Mouse (Mus musculus): ENCODE measurements around the gene Nfu1. TPM values are rescaled to one million over a fixed set of nuclear protein-coding genes. Genes with fewer than 3 reads are reported as not detected.
A peak's percentile ranks its signal among the peaks of the same experiment; 100 is the strongest.
"Not testable (repeated sequence)": the region's sequence is repeated elsewhere in the genome, so short reads cannot be mapped to it uniquely, and the experiment has no call there.

Gene Nfu1
- polyA plus RNA-seq, 1 experiment from 2014 or later: 99.2 TPM

GRCm38 (mm10) chr6:87039161-87039560 is 30.1 kb downstream of the Nfu1 start:
- Histone ChIP-seq H3K4me2 (replicated peaks; ENCODE audit: low read depth, low read length) (no peak overlapping the region), H3K4me1 (ENCODE audit: insufficient read depth, low read length) (peaks cover 8% of the 10 kb centered on the region), H3K27ac (ENCODE audit: low read length) (no peak overlapping the region), H3K9me3 (ENCODE audit: low read length) (no peaks in the 10 kb centered on the region), H3K9ac (replicated peaks; ENCODE audit: low read length) (no peak overlapping the region), H3K27me3 (ENCODE audit: insufficient read depth, low read length) (no peaks in the 10 kb centered on the region), H3K36me3 (ENCODE audit: insufficient read depth, low read length) (no peaks in the 10 kb centered on the region), H3K4me3 (ENCODE audit: low read length) (no peak overlapping the region)
- WGBS: 85% methylated on average over 8 of the region's 8 CpGs
- no peak for ATAC-seq (ENCODE audit: low FRiP score, low TSS enrichment)

GRCm38 (mm10) chr6:87040971-87041370 is 31.9 kb downstream of the Nfu1 start:
- Histone ChIP-seq H3K4me2 (replicated peaks; ENCODE audit: low read depth, low read length) (no peak overlapping the region), H3K4me1 (ENCODE audit: insufficient read depth, low read length) (peaks cover 16% of the 10 kb centered on the region), H3K27me3 (ENCODE audit: insufficient read depth, low read length) (no peaks in the 10 kb centered on the region), H3K27ac (ENCODE audit: low read length) (0 out of 2 replicates have a peak overlapping the region, but pooled peaks have one; percentile 99), H3K36me3 (ENCODE audit: insufficient read depth, low read length) (no peaks in the 10 kb centered on the region), H3K4me3 (ENCODE audit: low read length) (no peak overlapping the region), H3K9me3 (ENCODE audit: low read length) (no peaks in the 10 kb centered on the region), H3K9ac (replicated peaks; ENCODE audit: low read length) (no peak overlapping the region)
- WGBS: 79% methylated on average over 4 of the region's 4 CpGs
- no peak for ATAC-seq (ENCODE audit: low FRiP score, low TSS enrichment)

- Histone ChIP-seq H3K4me2 (replicated peaks; ENCODE audit: low read depth, low read length) (peak overlapping the region; percentile 69), H3K4me1 (ENCODE audit: insufficient read depth, low read length) (peaks cover 16% of the 10 kb centered on the region), H3K9ac (replicated peaks; ENCODE audit: low read length) (no peak overlapping the region), H3K36me3 (ENCODE audit: insufficient read depth, low read length) (no peaks in the 10 kb centered on the region), H3K27ac (ENCODE audit: low read length) (peak overlapping the region; percentile 99; the same call in 1 of the 2 replicates), H3K4me3 (ENCODE audit: low read length) (peak overlapping the region; percentile 87), H3K9me3 (ENCODE audit: low read length) (no peaks in the 10 kb centered on the region), H3K27me3 (ENCODE audit: insufficient read depth, low read length) (no peaks in the 10 kb centered on the region)
- ATAC-seq (ENCODE audit: low FRiP score, low TSS enrichment): no peak
- WGBS: 91% methylated on average over 7 of the region's 7 CpGs
Observed at GRCm38 (mm10) chr6:87041431-87041830, 32.4 kb downstream of the Nfu1 start.

GRCm38 (mm10) chr6:87042004-87042336 is 32.9 kb downstream of the Nfu1 start:
- Histone ChIP-seq H3K9me3 (ENCODE audit: low read length) (no peaks in the 10 kb centered on the region), H3K9ac (replicated peaks; ENCODE audit: low read length) (peak overlapping the region; percentile 94), H3K27me3 (ENCODE audit: insufficient read depth, low read length) (no peaks in the 10 kb centered on the region), H3K36me3 (ENCODE audit: insufficient read depth, low read length) (no peaks in the 10 kb centered on the region), H3K27ac (ENCODE audit: low read length) (peak overlapping the region; percentile 99), H3K4me2 (replicated peaks; ENCODE audit: low read depth, low read length) (peak overlapping the region; percentile 69), H3K4me1 (ENCODE audit: insufficient read depth, low read length) (peaks cover 16% of the 10 kb centered on the region), H3K4me3 (ENCODE audit: low read length) (peak overlapping the region; percentile 87)
- peak; percentile 20; the same call in 1 of the 2 replicates for ATAC-seq (ENCODE audit: low FRiP score, low TSS enrichment)
- WGBS: under 1% methylated on average over 11 of the region's 11 CpGs

- peak within 1 kb of the TSS; percentile 69 for H3K4me2 ChIP-seq (replicated peaks; ENCODE audit: low read depth, low read length)
- H3K4me3 ChIP-seq (ENCODE audit: low read length): peak within 1 kb of the TSS; percentile 87
- H3K4me1 ChIP-seq (ENCODE audit: insufficient read depth, low read length): peaks cover 16% of the 10 kb centered on the region
- no peaks in the 10 kb centered on the region for H3K27me3 ChIP-seq (ENCODE audit: insufficient read depth, low read length)
- ATAC-seq (ENCODE audit: low FRiP score, low TSS enrichment): peak; percentile 99
- no peaks in the 10 kb centered on the region for H3K9me3 ChIP-seq (ENCODE audit: low read length)
- WGBS: under 1% methylated on average over 68 of the region's 68 CpGs
- H3K27ac ChIP-seq (ENCODE audit: low read length): peak within 1 kb of the TSS; percentile 99
- H3K36me3 ChIP-seq (ENCODE audit: insufficient read depth, low read length): no peaks in the 10 kb centered on the region
- peak within 1 kb of the TSS; percentile 94 for H3K9ac ChIP-seq (replicated peaks; ENCODE audit: low read length)
Observed at GRCm38 (mm10) chr6:87042337-87043130, 33.5 kb downstream of the Nfu1 start, which contains the start of gene Gfpt1. Gene Gfpt1 (plus strand): TSS chr6:87042846.

- Histone ChIP-seq H3K4me1 (ENCODE audit: insufficient read depth, low read length) (peaks cover 16% of the 10 kb centered on the region), H3K9me3 (ENCODE audit: low read length) (no peaks in the 10 kb centered on the region), H3K27ac (ENCODE audit: low read length) (peak overlapping the region; percentile 99), H3K4me2 (replicated peaks; ENCODE audit: low read depth, low read length) (peak overlapping the region; percentile 69), H3K4me3 (ENCODE audit: low read length) (peak overlapping the region; percentile 87), H3K27me3 (ENCODE audit: insufficient read depth, low read length) (no peaks in the 10 kb centered on the region), H3K9ac (replicated peaks; ENCODE audit: low read length) (peak overlapping the region; percentile 94), H3K36me3 (ENCODE audit: insufficient read depth, low read length) (peaks cover 1% of the 10 kb centered on the region; the same call in 1 of the 2 replicates)
- ATAC-seq (ENCODE audit: low FRiP score, low TSS enrichment): peak; percentile 50
- 2% methylated on average over 9 of the region's 9 CpGs for WGBS
Observed at GRCm38 (mm10) chr6:87043131-87043516, 34.1 kb downstream of the Nfu1 start.

- H3K4me2 ChIP-seq (replicated peaks; ENCODE audit: low read depth, low read length): no peak overlapping the region
- 80% methylated on average over 2 of the region's 2 CpGs for WGBS
Observed at GRCm38 (mm10) chr6:87044895-87045294, 35.9 kb downstream of the Nfu1 start.

GRCm38 (mm10) chr6:87045507-87045906 is 36.5 kb downstream of the Nfu1 start:
- ATAC-seq (ENCODE audit: low FRiP score, low TSS enrichment): no peak
- Histone ChIP-seq H3K27me3 (ENCODE audit: insufficient read depth, low read length) (no peaks in the 10 kb centered on the region), H3K36me3 (ENCODE audit: insufficient read depth, low read length) (peaks cover 2% of the 10 kb centered on the region; the same call in 1 of the 2 replicates), H3K4me1 (ENCODE audit: insufficient read depth, low read length) (peaks cover 16% of the 10 kb centered on the region), H3K4me3 (ENCODE audit: low read length) (no peak overlapping the region), H3K9me3 (ENCODE audit: low read length) (no peaks in the 10 kb centered on the region), H3K4me2 (replicated peaks; ENCODE audit: low read depth, low read length) (no peak overlapping the region), H3K27ac (ENCODE audit: low read length) (no peak overlapping the region), H3K9ac (replicated peaks; ENCODE audit: low read length) (no peak overlapping the region)
- WGBS: 80% methylated on average over 3 of the region's 3 CpGs

More at GRCm38 (mm10) chr6:87044895-87045294, 35.9 kb downstream of the Nfu1 start:
- H3K9me3 ChIP-seq (ENCODE audit: low read length): no peaks in the 10 kb centered on the region
- H3K9ac ChIP-seq (replicated peaks; ENCODE audit: low read length): no peak overlapping the region
- no peaks in the 10 kb centered on the region for H3K27me3 ChIP-seq (ENCODE audit: insufficient read depth, low read length)
- H3K4me1 ChIP-seq (ENCODE audit: insufficient read depth, low read length): peaks cover 16% of the 10 kb centered on the region
- H3K36me3 ChIP-seq (ENCODE audit: insufficient read depth, low read length): peaks cover 2% of the 10 kb centered on the region; the same call in 1 of the 2 replicates
- no peak overlapping the region for H3K4me3 ChIP-seq (ENCODE audit: low read length)
- no peak for ATAC-seq (ENCODE audit: low FRiP score, low TSS enrichment)
- no peak overlapping the region for H3K27ac ChIP-seq (ENCODE audit: low read length)

- Histone ChIP-seq H3K4me1 (ENCODE audit: insufficient read depth, low read length) (peaks cover 12% of the 10 kb centered on the region), H3K36me3 (ENCODE audit: insufficient read depth, low read length) (peaks cover 26% of the 10 kb centered on the region)
- H3K4me2 ChIP-seq (replicated peaks; ENCODE audit: low read depth, low read length); H3K27me3 ChIP-seq (ENCODE audit: insufficient read depth, low read length); H3K27ac ChIP-seq (ENCODE audit: low read length); H3K4me3 ChIP-seq (ENCODE audit: low read length); H3K9me3 ChIP-seq (ENCODE audit: low read length); ATAC-seq (ENCODE audit: low FRiP score, low TSS enrichment); H3K9ac ChIP-seq (replicated peaks; ENCODE audit: low read length): not testable (repeated sequence)
- 95% methylated on average over 7 of the region's 7 CpGs for WGBS
Observed at GRCm38 (mm10) chr6:87048712-87049111, 39.7 kb downstream of the Nfu1 start.

- Histone ChIP-seq H3K27ac (ENCODE audit: low read length) (no peak overlapping the region), H3K4me3 (ENCODE audit: low read length) (no peak overlapping the region), H3K4me2 (replicated peaks; ENCODE audit: low read depth, low read length) (no peak overlapping the region), H3K9me3 (ENCODE audit: low read length) (no peaks in the 10 kb centered on the region), H3K27me3 (ENCODE audit: insufficient read depth, low read length) (no peaks in the 10 kb centered on the region), H3K36me3 (ENCODE audit: insufficient read depth, low read length) (peaks cover 45% of the 10 kb centered on the region), H3K9ac (replicated peaks; ENCODE audit: low read length) (no peak overlapping the region), H3K4me1 (ENCODE audit: insufficient read depth, low read length) (no peaks in the 10 kb centered on the region)
- 90% methylated on average over 10 of the region's 10 CpGs for WGBS
- no peak for ATAC-seq (ENCODE audit: low FRiP score, low TSS enrichment)
Observed at GRCm38 (mm10) chr6:87051886-87052425, 42.9 kb downstream of the Nfu1 start.
